Mouse (Mus musculus) myocyte (in vitro differentiated cells): ENCODE results near the gene Nsun6.

Source experiments
- MAX ChIP-seq: IDR thresholded peaks from one replicate; pipeline ENCODE4 v1.6.1; 2011; ENCODE audit warnings: low read depth, mild to moderate bottlenecking, control low read depth
- POLR2A ChIP-seq: IDR thresholded peaks from one replicate; pipeline ENCODE4 v1.6.1; 2011; ENCODE audit warnings: low read depth, mild to moderate bottlenecking, control low read depth, moderate library complexity; ENCODE audit not compliant: insufficient read length
- USF1 ChIP-seq: IDR thresholded peaks from one replicate; pipeline ENCODE4 v1.6.1; 2011; ENCODE audit warnings: low read depth, mild to moderate bottlenecking, control low read depth, moderate library complexity

GRCm38 (mm10) chr2:15064380-15065269 is 9.8 kb upstream of the Nsun6 start:
- no peak for TF ChIP-seq POLR2A
- TF ChIP-seq MAX: no peak
- TF ChIP-seq USF1: no peak
